ENCODE assay signal across 8 mouse cellular contexts in the genomic region with DNA sequence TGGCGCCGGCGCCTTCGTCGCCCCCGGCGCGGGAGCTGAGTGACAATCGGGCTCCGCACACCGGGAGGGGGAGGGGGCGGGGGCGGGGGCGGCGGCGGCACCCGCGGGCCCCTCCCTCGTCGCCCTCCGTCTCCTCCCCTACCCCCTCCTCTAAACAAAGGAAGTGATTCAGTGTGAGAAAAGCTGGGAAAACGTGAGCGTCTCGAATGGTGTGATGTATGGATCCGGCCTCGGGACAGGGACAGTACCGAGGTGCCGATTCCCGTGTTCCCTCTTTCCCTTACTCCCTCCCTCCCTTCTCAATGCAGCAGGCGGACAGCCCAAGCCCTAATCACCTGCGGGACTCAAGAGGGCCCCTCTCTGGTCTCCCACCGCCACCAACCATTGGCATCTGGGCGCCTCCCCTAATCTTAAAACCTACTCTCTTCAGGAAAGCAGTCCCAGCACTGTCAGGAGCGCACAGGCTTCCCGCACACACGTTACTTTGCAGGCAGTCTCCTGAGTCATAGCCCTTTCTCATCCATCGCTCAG. TPM values are rescaled to one million over a fixed set of nuclear protein-coding genes. Genes with fewer than 3 reads are reported as not detected.
DNase-seq lines count a peak whose midpoint lies in the region; ATAC-seq and TF ChIP-seq lines count a peak whose summit lies in the region.

A gene (minus strand): TSS at position 41 of the 531 bp plus-strand sequence.

- TF ChIP-seq CTCF in midbrain, postnatal 0 days (IDR thresholded peaks at IDR 0.05), result no peak

- H3K4me1 ChIP-seq in forebrain, embryonic 16.5 days (replicated peaks; ENCODE audit: control insufficient read depth, insufficient read depth, low read length), result peaks cover 43% of the 10 kb centered on the region
- peaks cover 17% of the 10 kb centered on the region for H3K4me1 ChIP-seq in midbrain, postnatal 0 days (ENCODE audit: insufficient read depth, low read length)

- peak within 1 kb of the TSS; percentile 57 for H3K4me3 ChIP-seq in forebrain, embryonic 16.5 days (replicated peaks; ENCODE audit: low read length)
- peak within 1 kb of the TSS; percentile 54 for H3K4me3 ChIP-seq in midbrain, postnatal 0 days (ENCODE audit: low read depth, low read length)

- no peaks in the 10 kb centered on the region for H3K9me3 ChIP-seq in forebrain, embryonic 16.5 days (ENCODE audit: control insufficient read depth, low read length)
- H3K9me3 ChIP-seq in midbrain, postnatal 0 days (ENCODE audit: low read length), result no peaks in the 10 kb centered on the region

- peak; percentile 87 for DNase-seq in heart, adult 11 months
- DNase-seq in heart, postnatal 4 days, result no peak
- peak; percentile 55 to 82 for DNase-seq in adrenal gland, adult (ENCODE audit: inconsistent age in 2 of 2, low spot score in 1 of 2)
- DNase-seq in layer of hippocampus, postnatal 14 days (ENCODE audit: low spot score in 2 of 2), result no peak
- DNase-seq in midbrain, postnatal 0 days (ENCODE audit: low spot score), result peak; percentile 29
- no peak for DNase-seq in urinary bladder, postnatal 25 days (ENCODE audit: low spot score)
- no peak for DNase-seq in natural killer cell, adult 2 months (ENCODE audit: low spot score in 2 of 2)

- peak within 1 kb of the TSS; percentile 88 for H3K4me2 ChIP-seq in forebrain, embryonic 16.5 days (ENCODE audit: low read length)
- peak within 1 kb of the TSS; percentile 92 for H3K4me2 ChIP-seq in midbrain, postnatal 0 days (ENCODE audit: low read depth, low read length, poor library complexity, severe bottlenecking)

- peak; percentile 48 for ATAC-seq in forebrain, embryonic 16.5 days
- ATAC-seq in midbrain, postnatal 0 days (ENCODE audit: low FRiP score), result peak; percentile 49; the same call in 1 of the 2 replicates

- H3K27me3 ChIP-seq in forebrain, embryonic 16.5 days (replicated peaks; ENCODE audit: control insufficient read depth, insufficient read depth, low read length), result peaks cover 14% of the 10 kb centered on the region; the same call in 1 of the 2 replicates
- H3K27me3 ChIP-seq in midbrain, postnatal 0 days (ENCODE audit: insufficient read depth, low read length), result no peaks in the 10 kb centered on the region

- WGBS in forebrain, embryonic 16.5 days, result 0% methylated on average over 30 of the region's 37 CpGs
- 1% methylated on average over 20 of the region's 37 CpGs for WGBS in midbrain, postnatal 0 days

- H3K27ac ChIP-seq in forebrain, embryonic 16.5 days (ENCODE audit: low read length), result peak within 1 kb of the TSS; percentile 70
- peak within 1 kb of the TSS; percentile 57 for H3K27ac ChIP-seq in midbrain, postnatal 0 days (ENCODE audit: low read depth, low read length)

- H3K36me3 ChIP-seq in forebrain, embryonic 16.5 days (ENCODE audit: control insufficient read depth, insufficient read depth), result no peaks in the 10 kb centered on the region
- H3K36me3 ChIP-seq in midbrain, postnatal 0 days (ENCODE audit: insufficient read depth, low read length), result no peaks in the 10 kb centered on the region

- peak within 1 kb of the TSS; percentile 72 for H3K9ac ChIP-seq in forebrain, embryonic 16.5 days (replicated peaks; ENCODE audit: low read depth, low read length)
- H3K9ac ChIP-seq in midbrain, postnatal 0 days (replicated peaks; ENCODE audit: low read length, poor library complexity, severe bottlenecking), result peak within 1 kb of the TSS; percentile 68

RNA-seq across cellular contexts. Expression of the gene that starts here (rescaled TPM):
- 1 to 10 TPM; 9.3 to 9.9 TPM for total RNA-seq in heart, postnatal 4 days (2021)
- 21.3 and 21.5 TPM in 2 replicates for polyA plus RNA-seq in forebrain, embryonic 16.5 days (2015; fragmentation: Nextera tagmentation; extraction: Ambion mirVana)
- total RNA-seq in layer of hippocampus, postnatal 14 days (2021), result 100 to 1,000 TPM; 213 to 218 TPM
- total RNA-seq in midbrain, postnatal 0 days (2014; rRNA removed), result 45.1 and 54.2 TPM in 2 replicates
- 32.5 and 35.6 TPM in 2 replicates for polyA plus RNA-seq in midbrain, postnatal 0 days (2015; fragmentation: Nextera tagmentation; extraction: Ambion mirVana)

Comparison
In these comparisons a context has a peak if more than half of its experiments do, and no peak if none do; other contexts are left out.
1. DNase-seq: peak in heart, adult 11 months (single experiment), adrenal gland, adult (2 of 2) and midbrain, postnatal 0 days (single experiment); none in heart, postnatal 4 days (single experiment), layer of hippocampus, postnatal 14 days (0 of 2), urinary bladder, postnatal 25 days (single experiment) and natural killer cell, adult 2 months (0 of 2).